In the genomic region with DNA sequence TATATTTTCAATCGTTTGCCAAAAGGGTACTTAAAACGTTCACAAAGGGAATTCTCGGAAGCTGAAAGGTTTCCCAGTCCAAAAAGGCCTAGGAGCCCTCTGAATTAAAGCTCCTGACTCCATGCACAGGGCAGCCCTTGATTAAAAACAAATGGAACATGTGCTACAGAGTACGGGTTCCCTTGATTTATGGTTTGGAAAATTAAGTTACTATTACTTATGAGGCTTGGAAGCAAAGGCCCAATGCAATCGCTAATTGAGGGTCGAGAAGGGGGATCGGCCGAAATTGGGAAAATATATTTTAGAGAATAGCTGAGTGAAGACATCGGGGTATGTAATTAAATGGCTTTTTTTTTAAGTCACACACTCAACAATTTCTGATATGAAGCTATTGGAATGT, we compare ENCODE assay signal across 19 mouse cellular contexts.
"Had no signal": no experiment of that assay in that cellular context is flagged by ENCODE, and none has a peak within 500 bp of the region (broad histone marks: within the 10 kb centered on the region; RNA-seq: fewer than 3 reads in every experiment).

No protein-coding gene starts in this region.

- DNase-seq: kidney, adult 2 months; kidney, postnatal 25 days; layer of hippocampus, postnatal 36 days; liver, postnatal 0 days; lung, embryonic 14.5 days; thymus, adult 2 months; thymus, postnatal 14 days had no signal

- H3K27me3 ChIP-seq: limb, embryonic 15.5 days; midbrain, embryonic 12.5 days; midbrain, embryonic 15.5 days; neural tube, embryonic 13.5 days had no signal

- H3K4me3 ChIP-seq: layer of hippocampus, adult 2 months; left cerebral cortex, adult 2 months; limb, embryonic 15.5 days; midbrain, embryonic 12.5 days; midbrain, embryonic 15.5 days; myocyte; neural tube, embryonic 13.5 days had no signal

- H3K4me1 ChIP-seq: limb, embryonic 15.5 days; midbrain, embryonic 12.5 days; midbrain, embryonic 15.5 days; neural tube, embryonic 13.5 days had no signal

- ATAC-seq: intestine, postnatal 0 days; liver, postnatal 0 days; lung, postnatal 0 days; midbrain, embryonic 15.5 days had no signal

- H3K27ac ChIP-seq: layer of hippocampus, adult 2 months; left cerebral cortex, adult 2 months; limb, embryonic 15.5 days; liver, embryonic 14.5 days; macrophage; midbrain, embryonic 12.5 days; midbrain, embryonic 15.5 days; neural tube, embryonic 13.5 days had no signal

- H3K36me3 ChIP-seq: limb, embryonic 15.5 days; midbrain, embryonic 12.5 days; midbrain, embryonic 15.5 days; neural tube, embryonic 13.5 days had no signal

- H3K9me3 ChIP-seq: limb, embryonic 15.5 days; midbrain, embryonic 12.5 days; midbrain, embryonic 15.5 days had no signal

- H3K4me2 ChIP-seq: limb, embryonic 15.5 days; liver, embryonic 11.5 days; lung, embryonic 14.5 days; midbrain, embryonic 12.5 days; midbrain, embryonic 15.5 days; neural tube, embryonic 13.5 days had no signal

- H3K9ac ChIP-seq: limb, embryonic 15.5 days; liver, embryonic 14.5 days; liver, postnatal 0 days; lung, embryonic 14.5 days; midbrain, embryonic 12.5 days; midbrain, embryonic 15.5 days; neural tube, embryonic 13.5 days had no signal
